Mouse (Mus musculus): ENCODE results near the gene Hbq1a. TPM values are rescaled to one million over a fixed set of nuclear protein-coding genes. Genes with fewer than 3 reads are reported as not detected.

The Hbq1a gene
- total and polyA plus RNA-seq, 3 experiments = 0.29 to 0.46 TPM; not detected in 1

DNA sequence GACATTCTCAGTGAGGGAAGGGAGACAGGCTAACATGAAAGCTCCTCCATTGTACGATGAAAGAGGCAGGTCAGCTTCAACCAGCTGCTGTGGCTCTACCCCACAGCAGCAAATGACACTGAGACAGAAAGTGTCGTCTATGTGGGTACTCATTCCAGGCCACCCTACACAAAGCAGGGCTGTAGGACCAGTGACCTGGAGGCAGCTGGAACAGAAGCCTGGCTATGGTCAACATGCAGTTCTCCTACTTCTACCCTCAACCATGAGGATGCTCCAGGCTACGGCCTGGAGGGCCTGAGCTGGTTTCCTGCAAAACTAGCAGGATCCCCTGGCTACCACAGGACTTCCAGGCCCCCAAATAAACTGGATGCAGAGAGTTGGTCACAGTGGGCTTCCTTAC is 43.3 kb upstream of the Hbq1a start:
- peaks cover 2 to 13% of the 10 kb centered on the region in 2 experiments; a peak in 3 of 4 replicates for H3K4me1 ChIP-seq (ENCODE audit: control insufficient read depth in 1 of 2, insufficient read depth in 2 of 2, low read length in 2 of 2)
- no peaks in the 10 kb centered on the region for H3K27me3 ChIP-seq (ENCODE audit: control insufficient read depth in 1 of 2, insufficient read depth in 2 of 2, low read length in 2 of 2)
- DNase-seq (ENCODE audit: low read depth, low spot score) = no peak
- no peaks in the 10 kb centered on the region for H3K79me2 ChIP-seq (ENCODE audit: control insufficient read depth, insufficient read depth, low read length, poor library complexity)
- no peak overlapping the region for H3K9ac ChIP-seq (ENCODE audit: control insufficient read depth, low read depth, low read length, poor library complexity, severe bottlenecking)
- TF ChIP-seq POLR2AphosphoS2 (IDR thresholded peaks at IDR 0.05; ENCODE audit: low read length) = no peak
- no peak for TF ChIP-seq ZNF384 (IDR thresholded peaks at IDR 0.05; ENCODE audit: low read depth, low read length)
- TF ChIP-seq KAT2A (conservative IDR thresholded peaks at IDR 0.05; ENCODE audit: low read depth, low read length) = no peak
- no peak for TF ChIP-seq MYB (IDR thresholded peaks at IDR 0.05; ENCODE audit: low read depth, low read length)
- TF ChIP-seq E2F4 (IDR thresholded peaks at IDR 0.05; ENCODE audit: borderline replicate concordance, low read depth, low read length) = no peak
- no peak for TF ChIP-seq SMC3 (IDR thresholded peaks at IDR 0.05; ENCODE audit: low read depth, low read length)
- no peak for TF ChIP-seq MAX (IDR thresholded peaks at IDR 0.05; ENCODE audit: low read length)
- H3K27ac ChIP-seq (ENCODE audit: control insufficient read depth, low read depth, low read length) = no peak overlapping the region
- no peak overlapping the region for H3K4me3 ChIP-seq (ENCODE audit: control insufficient read depth in 1 of 2, insufficient read depth in 1 of 2, low read depth in 2 of 2, low read length in 2 of 2)
- no peaks in the 10 kb centered on the region for H3K9me3 ChIP-seq (replicated peaks; ENCODE audit: insufficient read depth, low read length)
- H3K36me3 ChIP-seq (ENCODE audit: control insufficient read depth in 1 of 2, insufficient read depth in 2 of 2, low read length in 2 of 2) = peaks cover 0 to 12% of the 10 kb centered on the region in 2 experiments; a peak in 2 of 4 replicates

DNA sequence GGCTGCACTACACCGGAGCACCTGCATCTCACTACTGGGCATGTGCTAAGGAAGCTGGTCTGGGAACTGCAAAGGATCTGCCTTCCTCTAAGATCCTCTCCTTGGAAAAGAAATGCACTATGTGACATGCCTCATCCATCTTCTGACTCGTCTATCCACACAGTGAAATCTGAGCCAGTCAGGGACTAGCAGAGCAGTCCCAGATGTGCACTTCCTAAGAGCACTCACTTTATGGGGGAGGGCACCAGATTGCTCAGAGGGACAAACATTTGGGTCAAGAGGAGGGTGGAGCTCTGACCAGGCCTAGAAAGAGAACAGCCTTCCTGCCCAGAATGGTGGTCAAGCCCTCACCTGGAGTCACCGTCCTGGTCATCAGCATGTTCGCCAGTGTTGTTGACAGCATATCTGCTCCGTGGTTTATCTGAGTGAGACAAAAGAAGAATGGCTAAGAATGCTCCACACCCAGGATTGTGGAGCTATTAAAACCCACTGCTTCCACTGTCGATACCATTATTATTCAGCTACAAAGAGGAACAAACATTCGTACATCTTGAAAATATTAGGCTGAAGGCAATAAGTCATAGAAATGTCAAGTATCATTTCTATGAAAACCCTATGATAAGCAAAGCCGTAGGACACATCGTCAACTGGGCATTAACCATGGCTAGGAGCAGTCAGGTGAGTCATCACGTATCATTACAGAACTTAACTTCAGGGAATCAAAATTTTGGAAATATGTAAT is 37.0 kb upstream of the Hbq1a start:
- Histone ChIP-seq H3K9me3 (replicated peaks; ENCODE audit: insufficient read depth, low read length) (no peaks in the 10 kb centered on the region), H3K27ac (ENCODE audit: control insufficient read depth, low read depth, low read length) (no peak overlapping the region), H3K79me2 (ENCODE audit: control insufficient read depth, insufficient read depth, low read length, poor library complexity) (peaks cover 5% of the 10 kb centered on the region), H3K27me3 (ENCODE audit: control insufficient read depth in 1 of 2, insufficient read depth in 2 of 2, low read length in 2 of 2) (no peaks in the 10 kb centered on the region), H3K4me1 (ENCODE audit: control insufficient read depth in 1 of 2, insufficient read depth in 2 of 2, low read length in 2 of 2) (peaks cover 13 to 22% of the 10 kb centered on the region in 2 experiments), H3K9ac (ENCODE audit: control insufficient read depth, low read depth, low read length, poor library complexity, severe bottlenecking) (no peak overlapping the region), H3K36me3 (ENCODE audit: control insufficient read depth in 1 of 2, insufficient read depth in 2 of 2, low read length in 2 of 2) (peaks cover 0 to 26% of the 10 kb centered on the region in 2 experiments; a peak in 2 of 4 replicates), H3K4me3 (ENCODE audit: control insufficient read depth in 1 of 2, insufficient read depth in 1 of 2, low read depth in 2 of 2, low read length in 2 of 2) (no peak overlapping the region)
- no peak for DNase-seq (ENCODE audit: low read depth, low spot score)
- TF ChIP-seq HCFC1 (IDR thresholded peaks at IDR 0.05; ENCODE audit: low read depth, low read length) (no peak), POLR2AphosphoS5 (IDR thresholded peaks at IDR 0.05; ENCODE audit: borderline replicate concordance, low read depth, low read length) (no peak), JUND (IDR thresholded peaks at IDR 0.05; ENCODE audit: low read depth, low read length) (no peak), CHD2 (IDR thresholded peaks at IDR 0.05; ENCODE audit: low read length) (no peak), ZKSCAN1 (IDR thresholded peaks at IDR 0.05; ENCODE audit: low read depth, low read length) (no peak), NELFE (IDR thresholded peaks at IDR 0.05; ENCODE audit: low read depth, low read length) (no peak), GATA1 (IDR thresholded peaks at IDR 0.05; ENCODE audit: low read depth, low read length) (no peak), E2F4 (IDR thresholded peaks at IDR 0.05; ENCODE audit: borderline replicate concordance, low read depth, low read length) (no peak), TAL1 (IDR thresholded peaks at IDR 0.05; ENCODE audit: low read length) (no peak), MYC (IDR thresholded peaks at IDR 0.05; ENCODE audit: low read depth, low read length) (no peak), EP300 (IDR thresholded peaks at IDR 0.05; ENCODE audit: low read depth in 1 of 2, low read length in 2 of 2) (no peak), RAD21 (IDR thresholded peaks at IDR 0.05; ENCODE audit: low read depth, low read length) (no peak), KAT2A (conservative IDR thresholded peaks at IDR 0.05; ENCODE audit: low read depth, low read length) (no peak), MXI1 (IDR thresholded peaks at IDR 0.05; ENCODE audit: low read depth, low read length) (no peak), POLR2A (IDR thresholded peaks at IDR 0.05; ENCODE audit: control insufficient read depth in 1 of 2, insufficient read depth in 1 of 2, low read depth in 1 of 2, low read length in 2 of 2, poor library complexity in 1 of 2) (no peak), ETS1 (IDR thresholded peaks at IDR 0.05; ENCODE audit: low read depth, low read length) (no peak), ZMIZ1 (IDR thresholded peaks at IDR 0.05; ENCODE audit: low read depth, low read length) (no peak)

Data from MEL (cell line).